Mouse (Mus musculus): ENCODE measurements around the gene Ralgapa2. TPM values are rescaled to one million over a fixed set of nuclear protein-coding genes. Genes with fewer than 3 reads are reported as not detected.
A peak's percentile ranks its signal among the peaks of the same experiment; 100 is the strongest.

Gene Ralgapa2
- total and polyA plus RNA-seq, 2 experiments from 2014 or later, result 6.8 to 32.9 TPM

- Histone ChIP-seq H3K27me3 (ENCODE audit: insufficient read depth, low read length) (no peaks in the 10 kb centered on the region), H3K4me3 (ENCODE audit: low read depth, low read length) (no peak overlapping the region), H3K9ac (no peak overlapping the region), H3K36me3 (ENCODE audit: insufficient read depth) (no peaks in the 10 kb centered on the region), H3K4me1 (ENCODE audit: insufficient read depth) (no peaks in the 10 kb centered on the region), H3K27ac (ENCODE audit: low read depth, low read length) (no peak overlapping the region), H3K9me3 (ENCODE audit: low read length) (no peaks in the 10 kb centered on the region), H3K4me2 (ENCODE audit: low read depth) (no peak overlapping the region)
- WGBS, result 84% methylated on average over 2 of the region's 2 CpGs
- DNase-seq, result no peak
- ATAC-seq, result no peak
- no peak for TF ChIP-seq CTCF (IDR thresholded peaks at IDR 0.05; ENCODE audit: low read depth)
These were observed 4.8 kb upstream of the Ralgapa2 start for GRCm38 (mm10) chr2:146516894-146517293.

DNA sequence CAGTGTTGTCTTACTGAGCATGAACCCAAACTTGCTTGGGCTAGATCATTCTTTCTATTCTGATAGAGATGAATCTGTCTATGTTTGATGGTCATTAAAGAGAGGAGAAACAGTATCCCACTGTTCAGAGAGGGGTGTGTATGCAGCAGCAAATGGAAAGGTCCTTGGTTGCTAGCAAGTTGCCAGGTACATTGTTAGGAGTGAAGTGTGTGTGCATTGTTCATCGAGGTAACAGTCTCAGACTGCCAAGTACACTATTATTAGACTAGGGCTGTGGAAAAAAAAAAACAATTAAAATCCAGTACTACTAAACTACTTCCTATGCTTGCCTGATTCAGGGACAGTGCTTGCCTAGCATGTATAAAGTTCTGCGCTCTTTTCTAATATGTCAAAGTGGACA is 2.9 kb upstream of the Ralgapa2 start:
- Histone ChIP-seq H3K4me2 (ENCODE audit: low read depth) (no peak overlapping the region), H3K9ac (no peak overlapping the region), H3K27ac (ENCODE audit: low read depth, low read length) (no peak overlapping the region), H3K27me3 (ENCODE audit: insufficient read depth, low read length) (no peaks in the 10 kb centered on the region), H3K9me3 (ENCODE audit: low read length) (no peaks in the 10 kb centered on the region), H3K4me3 (ENCODE audit: low read depth, low read length) (no peak overlapping the region), H3K4me1 (ENCODE audit: insufficient read depth) (peaks cover 6% of the 10 kb centered on the region; the same call in 1 of the 2 replicates), H3K36me3 (ENCODE audit: insufficient read depth) (no peaks in the 10 kb centered on the region)
- DNase-seq (no peak), ATAC-seq (no peak)
- TF ChIP-seq CTCF (IDR thresholded peaks at IDR 0.05; ENCODE audit: low read depth), result no peak
- WGBS, result 57% methylated on average over 2 of the region's 2 CpGs

- H3K27me3 ChIP-seq (ENCODE audit: insufficient read depth, low read length), result no peaks in the 10 kb centered on the region
- DNase-seq (no peak), ATAC-seq (no peak)
- H3K9me3 ChIP-seq (ENCODE audit: low read length), result no peaks in the 10 kb centered on the region
- H3K27ac ChIP-seq (ENCODE audit: low read depth, low read length), result no peak overlapping the region
- peak overlapping the region; percentile 96 for H3K4me3 ChIP-seq (ENCODE audit: low read depth, low read length)
- H3K9ac ChIP-seq, result no peak overlapping the region; the same call in 1 of the 2 replicates
- H3K36me3 ChIP-seq (ENCODE audit: insufficient read depth), result no peaks in the 10 kb centered on the region
- H3K4me1 ChIP-seq (ENCODE audit: insufficient read depth), result peaks cover 9% of the 10 kb centered on the region; the same call in 1 of the 2 replicates
- 76% methylated on average over 2 of the region's 2 CpGs for WGBS
- peak overlapping the region; percentile 51 for H3K4me2 ChIP-seq (ENCODE audit: low read depth)
- no peak for TF ChIP-seq CTCF (IDR thresholded peaks at IDR 0.05; ENCODE audit: low read depth)
These were observed 407 bp upstream of the Ralgapa2 start for GRCm38 (mm10) chr2:146512581-146512920.

DNA sequence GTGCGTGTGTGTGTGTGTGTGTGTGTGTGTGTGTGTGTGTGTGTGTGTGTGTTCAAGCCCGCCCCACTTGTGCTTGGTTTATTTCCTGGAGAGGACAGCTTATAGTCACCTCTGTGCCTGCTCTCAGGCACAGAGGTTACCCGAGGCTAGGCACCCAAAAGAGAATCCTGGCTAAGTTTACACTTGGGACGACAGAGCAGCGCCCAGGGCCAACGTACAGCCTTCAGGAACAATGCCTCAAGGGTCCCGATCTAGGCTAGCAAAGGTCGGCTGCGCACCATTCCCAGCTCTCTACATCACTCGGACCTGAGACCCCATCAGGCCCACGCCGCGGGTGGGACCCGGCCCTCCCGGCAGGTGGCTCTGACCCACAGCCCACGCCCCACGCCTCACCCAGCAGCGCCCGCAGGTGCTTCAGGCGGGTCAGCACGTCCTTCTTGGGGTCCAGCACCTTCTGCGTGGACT is 711 bp downstream of the Ralgapa2 start:
- TF ChIP-seq CTCF (IDR thresholded peaks at IDR 0.05; ENCODE audit: low read depth), result no peak

DNA sequence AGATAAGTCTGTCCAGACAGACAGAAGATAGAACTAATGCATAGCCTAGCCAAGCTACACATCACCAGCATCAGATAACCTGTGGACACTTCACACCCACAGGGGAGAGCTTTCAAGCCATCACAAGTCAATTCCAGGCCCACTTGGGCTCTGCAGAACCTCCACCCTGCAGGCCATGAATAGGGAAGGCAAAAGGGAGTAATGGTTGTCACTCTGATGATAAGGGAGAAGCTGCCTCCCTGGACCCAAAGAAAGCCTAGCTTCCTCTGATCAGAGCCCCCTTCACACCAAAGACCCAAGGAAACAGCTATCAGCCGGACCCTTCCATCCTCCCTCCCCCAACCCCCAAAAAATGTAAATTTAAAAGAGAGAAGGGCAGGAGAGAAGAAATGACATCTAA is 1.4 kb downstream of the Ralgapa2 start:
- H3K4me3 ChIP-seq (ENCODE audit: low read depth, low read length), result peak overlapping the region; percentile 96
- H3K9ac ChIP-seq, result peak overlapping the region; percentile 87; the same call in 1 of the 2 replicates
- peak overlapping the region; percentile 74 for H3K4me2 ChIP-seq (ENCODE audit: low read depth)
- no peak for DNase-seq
- WGBS, result 12% methylated on average over 1 of the region's 1 CpGs
- no peak for TF ChIP-seq CTCF (IDR thresholded peaks at IDR 0.05; ENCODE audit: low read depth)
- H3K36me3 ChIP-seq (ENCODE audit: insufficient read depth), result no peaks in the 10 kb centered on the region
- H3K27ac ChIP-seq (ENCODE audit: low read depth, low read length), result no peak overlapping the region
- H3K4me1 ChIP-seq (ENCODE audit: insufficient read depth), result peaks cover 9% of the 10 kb centered on the region; the same call in 1 of the 2 replicates
- no peaks in the 10 kb centered on the region for H3K9me3 ChIP-seq (ENCODE audit: low read length)
- H3K27me3 ChIP-seq (ENCODE audit: insufficient read depth, low read length), result no peaks in the 10 kb centered on the region
- no peak for ATAC-seq

More for the DNA sequence above, 711 bp downstream of the Ralgapa2 start:
- no peaks in the 10 kb centered on the region for H3K9me3 ChIP-seq (ENCODE audit: low read length)
- peak; percentile 14 for ATAC-seq
- H3K9ac ChIP-seq, result peak overlapping the region; percentile 87
- no peak for DNase-seq
- H3K4me1 ChIP-seq (ENCODE audit: insufficient read depth), result peaks cover 9% of the 10 kb centered on the region; the same call in 1 of the 2 replicates
- no peaks in the 10 kb centered on the region for H3K36me3 ChIP-seq (ENCODE audit: insufficient read depth)
- peak overlapping the region; percentile 57; the same call in 1 of the 2 replicates for H3K27ac ChIP-seq (ENCODE audit: low read depth, low read length)
- WGBS, result 1% methylated on average over 22 of the region's 22 CpGs
- no peaks in the 10 kb centered on the region for H3K27me3 ChIP-seq (ENCODE audit: insufficient read depth, low read length)
- peak overlapping the region; percentile 74 for H3K4me2 ChIP-seq (ENCODE audit: low read depth)
- H3K4me3 ChIP-seq (ENCODE audit: low read depth, low read length), result peak overlapping the region; percentile 96

- peaks cover 16% of the 10 kb centered on the region for H3K4me1 ChIP-seq (ENCODE audit: insufficient read depth)
- H3K4me3 ChIP-seq (ENCODE audit: low read depth, low read length), result no peak overlapping the region
- ATAC-seq, result peak; percentile 93
- whole genome bisulfite sequencing, result 46% methylated on average over 9 of the region's 9 CpGs
- DNase-seq, result peak; percentile 87
- peak overlapping the region; percentile 1; the same call in 1 of the 2 replicates for H3K4me2 ChIP-seq (ENCODE audit: low read depth)
- no peaks in the 10 kb centered on the region for H3K36me3 ChIP-seq (ENCODE audit: insufficient read depth)
- H3K9ac ChIP-seq, result no peak overlapping the region
- peak; percentile 30 for TF ChIP-seq CTCF (IDR thresholded peaks at IDR 0.05; ENCODE audit: low read depth)
- H3K9me3 ChIP-seq (ENCODE audit: low read length), result no peaks in the 10 kb centered on the region
- no peaks in the 10 kb centered on the region for H3K27me3 ChIP-seq (ENCODE audit: insufficient read depth, low read length)
- H3K27ac ChIP-seq (ENCODE audit: low read depth, low read length), result peak overlapping the region; percentile 71
These were observed 9.4 kb downstream of the Ralgapa2 start for GRCm38 (mm10) chr2:146502578-146503311.

- no peak overlapping the region for H3K4me3 ChIP-seq (ENCODE audit: low read depth, low read length)
- no peak for TF ChIP-seq CTCF (IDR thresholded peaks at IDR 0.05; ENCODE audit: low read depth)
- no peaks in the 10 kb centered on the region for H3K36me3 ChIP-seq (ENCODE audit: insufficient read depth)
- H3K27ac ChIP-seq (ENCODE audit: low read depth, low read length), result no peak overlapping the region
- no peaks in the 10 kb centered on the region for H3K27me3 ChIP-seq (ENCODE audit: insufficient read depth, low read length)
- DNase-seq (no peak), ATAC-seq (no peak)
- 96% methylated on average over 1 of the region's 1 CpGs for WGBS
- peaks cover 20% of the 10 kb centered on the region for H3K4me1 ChIP-seq (ENCODE audit: insufficient read depth)
- no peak overlapping the region for H3K9ac ChIP-seq
- no peak overlapping the region for H3K4me2 ChIP-seq (ENCODE audit: low read depth)
- H3K9me3 ChIP-seq (ENCODE audit: low read length), result no peaks in the 10 kb centered on the region
These were observed 12.1 kb downstream of the Ralgapa2 start for GRCm38 (mm10) chr2:146500067-146500466.

Data from forebrain, postnatal 0 days (tissue).